Mouse (Mus musculus): Measurements from ENCODE around the gene Tex19.1.
"Not testable (repeated sequence)": the region's sequence is repeated elsewhere in the genome, so short reads cannot be mapped to it uniquely, and the experiment has no call there.

The Tex19.1 gene

DNA sequence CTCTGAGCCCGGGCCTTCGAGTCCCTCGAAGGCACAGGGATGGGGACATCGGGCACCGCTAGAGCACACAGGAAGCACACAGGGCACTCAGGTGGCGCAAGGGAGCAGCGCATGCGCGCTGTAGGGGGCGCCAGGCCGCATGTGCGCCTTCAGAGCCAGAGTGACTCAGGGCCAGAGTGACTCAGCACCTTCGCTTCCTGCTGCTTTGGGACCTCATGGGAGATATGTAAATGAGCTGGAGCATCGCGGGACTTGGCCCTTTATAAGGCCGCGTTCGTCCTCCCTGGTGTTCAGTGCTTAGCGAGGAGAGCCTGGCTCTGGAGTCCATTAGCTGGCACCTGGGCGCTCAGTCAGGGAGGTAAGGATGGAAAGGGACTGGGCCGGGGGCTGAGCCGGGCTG, at the start of gene Tex19.1:
Gene Tex19.1, plus strand, starts transcription at position 279 of the 400 bp plus-strand sequence.
- in situ Hi-C loops (cut with MboI, MseI), result no loop called here

DNA sequence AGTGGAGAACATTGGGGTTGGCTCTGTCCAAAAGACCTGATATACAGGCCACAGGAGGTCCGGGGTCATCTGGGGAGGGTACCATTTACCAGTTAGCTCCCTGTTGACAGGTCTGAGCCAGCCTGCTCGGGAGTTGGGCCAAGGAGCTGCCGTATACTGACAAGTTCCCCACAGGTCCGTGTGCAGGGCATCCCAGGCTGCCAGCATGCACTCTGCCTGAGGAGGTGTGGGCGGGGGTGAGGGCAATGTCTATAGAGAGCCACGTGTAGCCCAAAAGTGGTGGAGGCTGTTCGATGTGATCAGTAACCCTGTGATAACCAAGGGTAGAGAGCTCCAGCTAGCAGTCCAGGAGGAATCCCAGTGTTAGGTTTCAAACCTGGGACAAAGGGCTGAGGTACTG, 46.2 kb upstream of the Tex19.1 start:
- in situ Hi-C loops (cut with MboI, MseI), result no loop called here

DNA sequence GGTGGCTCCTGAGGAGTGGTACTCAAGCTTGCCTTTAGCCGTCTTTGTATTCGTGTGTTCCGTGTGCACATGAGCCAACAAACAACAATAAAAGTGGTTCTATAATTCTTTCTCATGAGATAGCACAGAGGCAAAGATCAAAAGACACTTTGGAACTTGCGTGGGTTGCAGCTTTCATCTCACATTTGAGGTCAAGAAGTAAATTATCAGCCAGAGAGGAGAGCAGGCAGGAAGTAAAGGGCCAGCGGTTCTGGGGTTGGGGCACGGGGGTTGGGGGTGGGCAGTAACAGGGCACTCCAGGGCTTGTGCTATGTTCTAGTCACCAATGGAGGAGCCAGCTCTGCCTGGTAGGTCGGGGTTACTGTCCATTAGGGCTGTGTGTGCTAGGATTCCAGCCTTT, 45.3 kb upstream of the Tex19.1 start:
- in situ Hi-C loops (cut with MboI, MseI), result no loop called here

DNA sequence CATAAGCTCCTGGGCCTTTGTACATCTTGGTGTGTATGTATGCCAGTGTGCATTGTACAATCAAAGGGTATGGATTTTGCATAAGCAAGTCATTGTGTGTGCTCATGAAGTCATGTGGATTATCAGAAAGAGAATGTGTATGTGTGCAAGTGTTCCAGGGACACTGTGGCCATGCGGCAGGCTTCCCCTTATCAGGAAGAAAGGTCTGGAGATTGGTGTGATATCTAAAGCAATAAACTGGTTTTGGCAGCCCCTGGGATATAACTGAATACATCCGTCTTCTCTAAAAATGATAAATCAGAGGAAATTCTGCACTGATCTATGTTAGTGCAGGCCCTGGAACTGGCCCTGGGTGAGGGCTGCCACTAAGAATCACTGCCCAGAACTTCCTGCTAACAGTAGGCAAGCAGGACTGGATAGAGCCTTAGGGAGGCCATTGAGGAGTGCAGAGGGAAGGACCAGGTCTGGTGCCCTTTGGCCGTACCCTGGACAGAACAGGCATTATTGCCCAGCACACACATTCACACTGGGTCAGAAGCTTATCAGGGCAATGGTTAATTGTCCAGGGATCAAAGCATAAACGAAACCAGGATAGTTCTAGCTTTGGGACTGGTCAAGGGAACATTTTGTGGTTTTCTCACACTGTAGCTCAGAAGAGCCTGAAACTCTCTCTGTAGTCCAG, 44.7 kb upstream of the Tex19.1 start:
- in situ Hi-C loops (cut with MboI, MseI), result no loop called here

DNA sequence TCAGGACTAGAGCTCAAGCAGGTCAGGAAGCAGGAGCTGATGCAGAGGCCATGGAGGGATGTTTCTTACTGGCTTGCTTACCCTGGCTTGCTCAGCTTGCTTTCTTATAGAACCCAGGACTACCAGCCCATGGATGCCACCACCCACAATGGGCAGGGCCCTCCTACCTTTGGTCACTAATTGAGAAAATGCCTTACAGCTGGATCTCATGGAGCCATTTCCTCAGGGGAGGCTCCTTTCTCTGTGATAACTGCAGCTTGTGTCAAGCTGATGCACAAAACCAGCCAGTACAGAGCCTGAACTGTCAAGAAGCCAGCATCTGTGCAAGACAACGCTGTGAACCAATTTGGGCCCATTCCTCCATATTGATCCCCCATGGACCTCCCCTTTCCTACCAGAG, 38.7 kb upstream of the Tex19.1 start:
- in situ Hi-C loops (cut with MboI, MseI), result not testable (repeated sequence)

DNA sequence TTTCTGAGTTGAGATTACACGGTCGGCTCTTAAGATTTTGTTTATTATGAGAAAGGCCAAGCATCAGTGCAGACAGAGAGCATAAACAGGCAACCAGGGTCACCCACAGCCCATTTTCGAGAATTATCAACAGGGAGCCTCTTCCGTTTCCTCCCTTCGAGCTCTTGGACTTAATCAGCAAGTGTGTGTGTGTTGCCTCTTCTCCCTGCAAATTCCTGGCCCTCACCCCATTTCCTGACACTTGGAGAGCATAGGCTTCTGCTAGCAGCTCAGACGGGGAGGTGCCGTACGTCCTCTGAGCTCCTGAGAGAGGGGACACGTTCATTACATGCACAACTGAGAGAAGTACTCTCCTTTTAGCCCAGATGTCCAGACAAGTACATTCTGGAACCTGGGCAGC, 37.9 kb upstream of the Tex19.1 start:
- in situ Hi-C loops (cut with MboI, MseI), result no loop called here

DNA sequence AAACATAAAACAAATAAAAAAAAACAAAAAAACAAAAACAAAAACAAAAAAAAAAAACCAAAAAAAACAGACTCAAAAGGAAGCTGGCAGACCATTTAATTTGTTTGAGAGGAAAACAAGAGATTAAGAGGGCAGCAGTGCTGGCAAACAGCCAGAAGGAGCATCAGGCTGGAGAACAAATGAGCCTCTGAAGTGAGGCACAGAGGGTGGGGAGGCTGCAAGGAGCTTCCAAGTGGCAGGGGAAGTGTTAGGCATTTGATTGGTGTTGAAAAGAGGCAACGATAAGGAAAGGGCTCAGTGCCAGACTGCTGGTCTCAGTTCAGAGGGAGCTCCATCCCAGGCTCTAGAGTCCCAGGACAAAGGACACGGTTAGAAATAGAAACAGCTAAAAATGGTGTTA, 36.0 kb upstream of the Tex19.1 start:
- in situ Hi-C loops (cut with MboI, MseI), result no loop called here

DNA sequence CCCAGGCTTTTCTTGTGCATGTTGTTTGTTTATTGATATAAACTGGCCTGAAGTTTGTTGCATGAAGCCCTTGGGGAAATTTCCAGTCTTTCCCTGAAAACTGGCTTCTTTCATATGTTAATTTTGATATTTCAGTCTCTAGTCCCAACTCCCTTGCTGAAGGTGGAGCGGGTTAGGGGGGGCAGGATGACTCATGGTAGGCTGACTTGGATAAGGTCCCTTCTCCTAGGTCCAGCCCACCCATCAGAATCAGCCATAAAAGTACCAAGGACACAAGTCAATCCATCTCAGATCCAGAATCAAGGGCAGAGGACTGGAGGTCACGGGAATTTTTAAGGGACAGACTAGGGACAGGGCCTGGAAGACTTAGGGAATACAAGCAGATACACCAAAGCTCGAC, 34.9 kb upstream of the Tex19.1 start:
- in situ Hi-C loops (cut with MboI, MseI), result no loop called here

DNA sequence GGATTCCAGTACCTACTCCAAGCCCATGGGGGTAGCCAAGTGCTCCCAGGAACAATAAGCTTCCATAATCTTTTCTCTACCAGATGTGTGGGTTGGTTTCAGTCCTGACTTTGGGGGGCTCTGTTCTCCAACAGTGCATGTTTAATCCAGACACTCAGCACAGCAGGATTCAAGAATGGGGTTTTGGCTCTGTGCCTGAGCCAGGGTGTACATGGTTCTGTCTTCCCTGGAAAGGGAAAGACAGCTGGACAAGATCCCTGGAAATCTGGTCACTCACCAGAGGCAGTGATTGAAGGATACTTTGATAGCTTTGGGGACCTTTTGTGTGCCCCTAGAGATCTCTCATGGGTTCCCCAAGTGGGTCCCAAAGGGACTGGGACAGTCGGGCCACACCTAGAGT, 34.3 kb upstream of the Tex19.1 start:
- in situ Hi-C loops (cut with MboI, MseI), result no loop called here

DNA sequence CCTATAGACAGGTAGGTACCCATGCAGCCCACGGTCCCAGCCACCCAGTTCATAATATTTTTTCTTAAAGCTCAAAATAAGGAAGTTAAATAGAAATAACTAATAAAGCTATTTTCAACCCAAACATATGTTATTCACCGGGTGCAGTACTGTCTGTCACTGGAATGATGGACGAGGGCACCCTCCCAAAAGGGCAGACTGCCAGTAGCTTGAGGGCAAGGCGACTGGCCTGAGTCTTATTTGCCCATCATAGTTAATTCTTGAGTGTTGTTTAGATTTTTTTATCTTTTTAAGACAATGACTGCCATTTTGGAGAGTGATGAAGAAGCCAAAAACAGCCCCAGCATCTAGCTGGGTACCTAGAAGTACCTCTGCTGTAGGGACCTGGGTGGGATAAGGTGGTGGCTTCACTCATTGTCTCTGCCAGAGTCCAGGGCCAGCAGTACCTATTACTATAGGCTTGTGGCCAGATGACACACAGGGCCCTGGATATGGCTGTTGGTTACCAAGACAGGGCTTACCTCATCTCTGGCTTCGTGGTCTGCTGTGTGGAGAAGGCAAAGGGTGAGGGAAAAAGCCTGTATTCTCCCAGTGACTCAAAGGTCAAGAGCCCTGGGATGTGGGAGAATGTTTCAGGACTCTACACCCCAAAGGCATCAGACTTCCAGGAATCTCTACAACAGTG, 33.7 kb upstream of the Tex19.1 start:
- in situ Hi-C loops (cut with MboI, MseI), result no loop called here

DNA sequence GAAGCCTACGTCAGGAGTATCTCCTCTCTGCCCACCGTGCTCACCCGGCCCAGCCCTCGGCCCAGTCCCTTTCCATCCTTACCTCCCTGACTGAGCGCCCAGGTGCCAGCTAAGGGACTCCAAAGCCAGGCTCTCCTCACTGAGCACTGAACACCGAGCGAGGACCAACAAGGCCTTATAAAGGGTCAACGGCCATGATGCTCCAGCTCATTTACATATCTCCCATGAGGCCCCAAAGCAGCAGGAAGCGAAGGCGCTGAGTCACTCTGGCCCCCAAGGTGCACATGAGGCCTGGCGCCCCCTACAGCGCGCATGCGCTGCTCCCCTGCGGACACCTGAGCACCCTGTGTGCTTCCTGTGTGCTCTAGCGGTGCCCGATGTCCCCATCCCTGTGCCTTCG, 27.8 kb upstream of the Tex19.1 start:
- in situ Hi-C loops (cut with MboI, MseI), result loop anchor here (5.0 kb wide), 1 partner anchor 51 kb away; no protein-coding TSS in a partner anchor

DNA sequence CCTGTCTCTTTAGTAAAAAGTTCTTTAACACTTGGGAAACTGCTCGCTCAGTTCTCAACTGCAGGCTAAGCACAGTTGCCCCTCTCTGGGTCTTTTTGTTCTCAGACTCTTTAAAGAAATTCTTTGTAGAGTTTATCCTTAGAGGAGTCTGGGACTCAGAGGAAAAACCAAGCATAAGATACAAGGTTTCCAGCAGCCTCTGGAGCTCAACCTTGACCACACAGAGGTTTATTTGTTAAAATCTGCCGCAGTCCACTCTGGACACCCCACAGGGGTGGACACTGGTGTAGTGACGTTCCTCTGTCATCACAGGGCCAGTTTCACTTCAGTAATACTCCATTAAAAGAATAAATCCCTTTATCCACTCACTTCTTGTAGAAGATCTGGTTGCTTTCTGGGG, 27.4 kb upstream of the Tex19.1 start, which contains the start of gene Tex19.2:
Gene Tex19.2, minus strand, starts transcription at position 101 of the 400 bp plus-strand sequence.
- in situ Hi-C loops (cut with MboI, MseI), result loop anchor here (5.0 kb wide), 1 partner anchor 51 kb away; no protein-coding TSS in a partner anchor

DNA sequence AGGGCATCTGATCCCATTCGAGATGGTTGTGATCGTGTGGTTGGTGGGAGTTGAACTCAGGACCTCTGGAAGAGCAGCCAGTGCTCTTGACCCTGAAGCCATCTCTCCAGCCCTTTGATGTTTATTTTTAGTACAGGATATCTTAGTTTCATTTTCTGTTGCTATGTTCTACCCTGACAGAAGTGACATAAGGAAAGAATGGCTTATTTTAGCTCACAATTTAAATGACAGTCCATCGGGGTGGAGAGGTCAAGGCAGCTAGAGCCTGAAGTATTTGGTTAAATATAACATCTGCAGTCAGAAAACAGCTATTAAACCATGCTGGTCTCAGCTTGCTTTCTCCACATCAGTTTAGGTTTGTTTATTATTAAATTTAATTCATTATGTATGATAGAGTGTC, 24.8 kb upstream of the Tex19.1 start:
- in situ Hi-C loops (cut with MboI, MseI), result no loop called here

DNA sequence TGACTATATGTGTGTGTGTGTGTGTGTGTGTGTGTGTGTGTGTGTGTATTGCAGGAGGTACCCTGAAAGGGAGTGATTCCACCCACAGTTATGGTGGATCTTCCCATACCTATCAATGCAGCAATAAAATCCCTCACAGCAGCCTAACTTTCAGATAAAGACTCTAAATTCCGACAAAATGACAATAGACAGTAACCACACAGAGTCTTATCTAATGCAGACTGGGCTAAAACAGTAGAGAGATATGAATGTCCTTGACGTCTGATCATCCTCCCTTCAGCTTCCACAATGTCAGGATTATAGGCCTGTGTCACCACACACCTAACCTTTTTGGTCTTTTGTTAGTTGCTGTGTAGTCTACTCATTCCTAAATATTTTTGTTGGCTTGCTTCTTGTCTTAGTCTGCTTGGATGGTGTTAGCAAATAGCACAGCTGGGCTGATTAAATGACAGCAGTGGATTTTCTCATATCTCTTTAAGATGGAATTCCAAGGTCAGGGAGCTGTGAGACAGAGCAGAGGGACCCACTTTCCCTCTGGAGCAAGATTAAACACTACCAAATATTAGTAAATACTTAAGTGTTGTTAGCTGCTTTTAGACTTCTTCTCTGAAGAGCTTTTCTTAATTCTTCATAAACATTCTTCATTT, 23.8 kb upstream of the Tex19.1 start:
- in situ Hi-C loops (cut with MboI, MseI), result no loop called here

DNA sequence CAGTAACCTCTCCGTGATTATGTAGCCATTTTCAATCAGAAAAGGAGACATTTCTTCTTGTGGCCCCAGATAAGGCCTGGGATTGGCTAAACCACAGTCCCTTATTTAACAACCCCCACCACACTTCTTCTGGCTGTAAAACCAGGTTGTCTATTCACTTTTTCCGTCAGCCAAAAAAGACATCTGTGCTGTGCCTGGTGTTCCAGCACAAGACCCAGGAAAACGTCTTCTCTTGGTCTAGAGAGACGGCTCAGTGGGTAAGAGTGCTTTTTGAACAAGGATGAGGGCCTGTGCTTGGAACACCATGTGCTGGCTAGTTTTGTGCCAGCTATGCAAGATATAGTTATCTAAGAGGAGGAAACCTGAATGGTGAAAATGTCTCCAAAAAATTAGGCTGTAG, 22.5 kb upstream of the Tex19.1 start:
- in situ Hi-C loops (cut with MboI, MseI), result no loop called here

DNA sequence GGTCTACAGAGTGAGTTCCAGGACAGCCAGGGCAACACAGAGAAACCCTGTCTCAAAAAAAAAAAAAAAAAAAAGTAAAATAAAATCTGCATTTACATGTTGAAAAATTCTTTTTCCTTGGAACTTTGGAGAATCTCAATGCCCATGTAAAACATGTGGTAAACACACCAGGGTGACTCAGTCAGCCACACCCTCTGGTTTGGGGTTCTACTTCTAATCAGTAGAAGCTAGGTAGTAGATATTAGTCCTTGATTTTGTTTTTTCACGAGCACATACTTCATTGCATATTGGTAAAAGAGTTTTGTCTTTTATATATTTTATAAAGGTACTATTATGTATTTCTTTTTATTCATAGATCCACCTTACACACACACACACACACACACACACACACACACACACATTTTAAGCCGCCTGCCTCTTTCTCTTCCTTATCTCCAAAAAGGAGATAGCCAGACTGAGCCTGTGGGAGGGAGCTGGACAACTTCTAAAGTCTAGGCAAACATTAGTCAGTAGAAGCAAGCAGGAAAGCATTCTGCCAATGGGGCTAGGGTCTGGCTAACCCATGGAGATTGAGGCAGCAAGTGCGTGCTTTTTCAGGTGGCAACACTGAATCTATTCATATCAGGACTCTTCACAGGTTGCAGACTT, 20.3 kb upstream of the Tex19.1 start:
- in situ Hi-C loops (cut with MboI, MseI), result no loop called here

DNA sequence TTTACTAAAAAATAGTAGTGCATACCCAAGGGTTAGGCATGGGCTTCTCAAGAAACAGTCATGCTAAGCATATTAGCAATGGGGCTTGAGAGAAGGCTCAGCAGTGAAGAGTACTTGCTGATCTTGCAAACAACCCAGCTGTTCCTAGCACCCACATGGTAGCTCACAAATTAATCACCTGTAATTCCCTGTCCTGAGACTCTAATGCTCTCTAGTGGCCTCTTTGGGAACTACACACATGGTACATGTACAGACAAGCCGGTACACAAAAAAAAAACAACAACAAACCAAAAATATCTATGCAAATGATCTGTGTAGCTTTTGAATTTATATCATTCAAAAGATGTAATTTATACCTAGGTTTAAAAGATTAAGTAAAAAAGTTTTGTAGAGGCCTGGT, 19.5 kb upstream of the Tex19.1 start:
- in situ Hi-C loops (cut with MboI, MseI), result no loop called here

DNA sequence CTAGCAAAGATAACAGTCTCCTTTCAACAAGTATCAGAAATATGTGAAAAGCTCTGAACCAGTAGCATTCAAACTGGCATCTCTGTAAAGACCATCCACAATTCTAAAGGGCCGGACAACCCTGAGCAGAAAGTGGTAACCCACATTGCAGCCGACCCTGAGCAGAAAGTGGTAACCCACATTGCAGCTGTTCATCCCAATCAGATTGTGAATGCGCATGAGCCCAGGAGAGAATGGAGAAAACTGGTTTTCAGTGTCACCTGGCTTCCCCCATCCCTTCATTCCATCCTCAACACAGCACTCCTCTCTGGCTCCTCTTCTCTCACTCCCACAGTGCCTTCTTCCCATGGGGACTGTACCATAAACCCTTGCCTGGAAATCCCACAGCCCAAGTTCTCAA, 18.5 kb upstream of the Tex19.1 start:
- in situ Hi-C loops (cut with MboI, MseI), result no loop called here

DNA sequence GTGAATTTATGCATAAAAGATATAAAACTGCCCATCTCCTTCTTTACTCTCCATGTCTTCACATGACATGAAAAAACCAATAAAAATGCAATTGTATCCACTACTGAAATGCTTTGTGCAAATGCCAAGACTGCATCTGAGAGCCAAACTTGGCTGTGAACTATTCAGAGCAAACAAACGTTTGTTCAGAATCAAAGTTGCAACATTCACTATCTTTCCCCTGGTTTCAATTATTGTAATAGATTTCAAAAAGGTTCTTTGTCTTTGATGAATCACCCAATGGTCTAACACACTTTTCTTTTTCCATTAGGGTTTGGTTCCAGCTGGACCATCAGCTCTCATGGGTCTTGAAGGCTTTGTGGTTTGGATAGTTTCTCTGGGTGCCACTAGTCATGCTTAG, 16.3 kb upstream of the Tex19.1 start:
- in situ Hi-C loops (cut with MboI, MseI), result no loop called here

DNA sequence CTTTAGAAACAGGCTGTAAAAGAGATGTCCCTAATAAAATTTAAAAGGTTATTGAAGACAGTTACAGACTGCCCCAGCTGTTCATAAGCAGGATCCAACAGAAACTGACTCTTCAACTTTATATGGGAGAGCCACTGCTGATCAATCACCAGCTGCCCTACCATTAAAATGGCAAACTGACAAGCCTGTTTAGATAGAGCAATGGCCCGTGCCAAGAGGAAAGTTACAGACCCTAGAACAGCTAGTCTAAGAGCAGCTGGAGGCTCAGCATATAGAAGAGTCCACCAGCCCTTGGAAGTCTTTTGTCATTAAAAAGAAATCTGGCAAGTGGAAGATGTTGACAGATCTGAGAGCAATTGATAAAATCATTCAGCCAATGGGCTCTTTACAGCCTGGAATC, 11.3 kb upstream of the Tex19.1 start:
- in situ Hi-C loops (cut with MboI, MseI), result no loop called here

DNA sequence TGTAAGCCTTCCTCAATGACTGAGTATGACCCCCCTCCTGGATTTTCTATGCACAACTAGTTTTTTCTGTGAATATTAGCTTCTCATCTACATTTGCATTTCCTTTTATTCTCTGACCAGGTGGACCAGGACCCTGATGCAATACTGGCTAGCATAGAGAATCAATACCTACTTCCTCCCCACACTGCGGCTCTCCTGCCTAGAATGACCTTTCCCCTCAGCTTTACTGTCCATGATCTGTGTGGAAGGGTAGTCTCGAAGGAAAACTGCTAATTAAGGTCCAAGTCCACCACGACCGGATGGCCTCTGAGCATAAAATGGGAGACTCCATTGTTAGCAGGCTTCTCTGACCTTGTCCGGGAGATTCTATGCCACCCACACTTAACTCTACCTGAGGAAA, 8.3 kb upstream of the Tex19.1 start:
- in situ Hi-C loops (cut with MboI, MseI), result no loop called here

DNA sequence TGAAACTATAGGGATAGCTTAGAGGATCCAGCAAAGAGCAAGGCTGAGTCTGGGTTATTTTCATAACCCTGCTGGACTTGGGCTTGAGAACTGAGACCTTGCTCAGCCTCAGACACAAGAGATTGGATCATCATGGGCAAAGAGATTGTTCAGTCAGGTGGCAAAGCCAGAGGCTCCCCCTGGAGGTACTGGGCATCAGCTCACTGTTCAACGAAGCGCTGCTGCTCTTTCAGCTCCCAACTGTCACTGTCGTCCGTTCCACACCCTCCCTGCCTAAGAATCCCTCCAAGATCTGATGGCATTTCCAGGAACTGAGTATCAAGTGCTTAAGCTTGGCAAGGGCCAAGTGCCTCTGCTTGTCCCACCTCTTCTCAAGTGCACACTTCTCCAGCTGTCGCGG, 7.2 kb upstream of the Tex19.1 start:
- in situ Hi-C loops (cut with MboI, MseI), result no loop called here
